Mouse (Mus musculus) kidney, embryonic 14.5 days (tissue): ENCODE results near the gene Gfi1b. TPM values are rescaled to one million over a fixed set of nuclear protein-coding genes. Genes with fewer than 3 reads are reported as not detected.

ENCODE experiments used
- ATAC-seq: fragments of 200-750 bp; cut with Nextera tagmentation; 2 replicates; pipeline ENCODE4 v1.8.0; 2017; ENCODE audit warnings: moderate number of reproducible peaks, mild to moderate bottlenecking, moderate TSS enrichment, moderate library complexity; ENCODE audit not compliant: low FRiP score, low TSS enrichment
- H3K27ac ChIP-seq: fragments of 300-500 bp; sonication (generic); 2 replicates; pipeline ENCODE4 v1.5.1; 2014; ENCODE audit warnings: low read depth, mild to moderate bottlenecking, low read length, moderate library complexity, mixed read lengths
- H3K27me3 ChIP-seq: fragments of 300-500 bp; sonication (generic); 2 replicates; pipeline ENCODE4 v1.6.1; 2014; ENCODE audit warnings: mild to moderate bottlenecking, low read length; ENCODE audit not compliant: control insufficient read depth, insufficient read depth
- H3K36me3 ChIP-seq: fragments of 300-500 bp; sonication (generic); 2 replicates; pipeline ENCODE4 v1.6.1; 2014; ENCODE audit warnings: low read length, mixed read lengths; ENCODE audit not compliant: control insufficient read depth, insufficient read depth
- H3K4me1 ChIP-seq: fragments of 300-500 bp; sonication (generic); 2 replicates; pipeline ENCODE4 v1.6.1; 2014; ENCODE audit warnings: low read length, mixed read lengths; ENCODE audit not compliant: control insufficient read depth, insufficient read depth
- H3K4me2 ChIP-seq: fragments of 300-500 bp; sonication (generic); replicated peaks from 2 replicates; pipeline ENCODE4 v1.6.1; 2014; ENCODE audit warnings: low read depth, mild to moderate bottlenecking, low read length
- H3K4me3 ChIP-seq: fragments of 300-500 bp; sonication (generic); 2 replicates; pipeline ENCODE4 v1.5.1; 2014; ENCODE audit warnings: mild to moderate bottlenecking, low read length
- H3K9ac ChIP-seq: fragments of 300-500 bp; sonication (generic); 2 replicates; pipeline ENCODE4 v1.6.1; 2014; ENCODE audit warnings: low read depth, mild to moderate bottlenecking, low read length, moderate library complexity
- H3K9me3 ChIP-seq: fragments of 300-500 bp; sonication (generic); 2 replicates; pipeline ENCODE4 v1.6.1; 2016; ENCODE audit warnings: low read length; ENCODE audit not compliant: control insufficient read depth
- WGBS: fragments of 180-500 bp; shearing (Covaris S2); extraction: QIAGEN DNeasy Blood & Tissue Kit; methylation state at CpG from one replicate; pipeline ENCODE4 v1.1.7; 2014; 5-methylcytosine and 5-hydroxymethylcytosine counted together
- polyA plus RNA-seq: library from polyadenylated mRNA; unstranded; fragments of >200 nt; fragmentation: Nextera tagmentation; extraction: Ambion mirVana; gene quantifications from 2 replicates; pipeline ENCODE4 v1.2.1, GENCODE M21; 2014

Gfi1b gene
- polyA plus RNA-seq, 1 experiment from 2014 or later, result 0.45 TPM

DNA sequence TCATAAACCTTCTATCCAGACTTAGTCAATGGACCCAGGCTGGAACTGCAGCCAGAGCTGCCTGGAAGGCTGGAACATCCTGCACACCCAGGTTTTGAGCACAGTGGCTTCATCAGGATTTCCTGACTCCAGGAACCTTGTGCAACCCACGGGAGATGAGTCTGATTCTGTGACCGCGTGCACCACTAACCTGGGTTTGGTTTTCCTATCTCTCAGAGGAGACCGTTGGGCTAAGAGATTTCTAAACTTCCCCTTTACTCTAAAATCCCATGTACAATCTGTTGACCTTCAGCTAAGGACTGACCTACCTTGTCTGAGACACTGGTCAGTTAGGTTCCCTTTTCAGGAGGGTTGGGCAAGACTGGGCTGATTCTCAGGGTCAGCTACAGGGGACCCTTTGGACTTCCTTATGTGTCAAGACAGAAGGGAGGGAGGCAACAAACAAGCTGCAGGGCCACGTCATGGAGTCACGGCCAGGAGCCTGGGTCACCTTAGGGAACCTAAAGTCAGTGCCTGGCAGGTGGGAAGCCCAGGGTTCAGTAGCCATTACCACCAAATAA lies 2.9 kb downstream of the Gfi1b start:
- H3K4me3 ChIP-seq, result no peak overlapping the region
- H3K9me3 ChIP-seq, result no peaks in the 10 kb centered on the region
- peaks cover 17% of the 10 kb centered on the region; the same call in 1 of the 2 replicates for H3K27me3 ChIP-seq
- no peak overlapping the region for H3K27ac ChIP-seq
- H3K4me2 ChIP-seq, result no peak overlapping the region
- H3K9ac ChIP-seq, result no peak overlapping the region
- H3K36me3 ChIP-seq, result no peaks in the 10 kb centered on the region
- no peak for ATAC-seq
- WGBS, result 75% methylated on average over 6 of the region's 6 CpGs
- H3K4me1 ChIP-seq, result no peaks in the 10 kb centered on the region; the same call in 1 of the 2 replicates

- H3K4me1 ChIP-seq, result no peaks in the 10 kb centered on the region; the same call in 1 of the 2 replicates
- 80% methylated on average over 8 of the region's 8 CpGs for WGBS
- no peaks in the 10 kb centered on the region for H3K9me3 ChIP-seq
- ATAC-seq, result 0 out of 2 replicates have a peak, but pooled peaks have one; percentile 42
- H3K4me3 ChIP-seq, result no peak overlapping the region
- H3K27ac ChIP-seq, result no peak overlapping the region
- no peak overlapping the region for H3K4me2 ChIP-seq
- H3K27me3 ChIP-seq, result peaks cover 17% of the 10 kb centered on the region; the same call in 1 of the 2 replicates
- no peak overlapping the region for H3K9ac ChIP-seq
- no peaks in the 10 kb centered on the region for H3K36me3 ChIP-seq
These were observed 4.0 kb downstream of the Gfi1b start for GRCm38 (mm10) chr2:28617498-28618486.

DNA sequence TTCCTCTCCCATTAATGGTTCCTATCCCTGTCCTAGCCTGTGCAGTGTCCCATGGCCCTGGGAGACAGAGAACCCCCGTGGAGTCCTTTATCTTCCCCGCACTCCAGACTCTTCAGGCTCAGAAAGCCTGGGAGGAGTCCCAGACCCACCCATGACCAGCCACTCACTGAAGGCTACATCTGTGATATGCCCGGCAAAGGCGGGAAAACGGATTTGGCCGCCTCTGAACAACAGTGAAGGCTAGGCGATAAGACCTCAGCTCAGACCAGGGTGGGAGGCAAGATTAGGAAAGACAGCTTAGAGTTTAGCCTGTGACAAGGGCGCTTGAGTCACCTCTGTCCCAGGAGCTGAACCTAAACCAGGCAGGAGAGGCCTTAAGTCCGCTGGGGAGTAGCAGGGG lies 4.9 kb downstream of the Gfi1b start:
- Histone ChIP-seq H3K36me3 (no peaks in the 10 kb centered on the region), H3K9ac (no peak overlapping the region), H3K4me2 (no peak overlapping the region), H3K9me3 (no peaks in the 10 kb centered on the region), H3K27ac (no peak overlapping the region), H3K4me1 (no peaks in the 10 kb centered on the region; the same call in 1 of the 2 replicates), H3K4me3 (no peak overlapping the region), H3K27me3 (peaks cover 11% of the 10 kb centered on the region; the same call in 1 of the 2 replicates)
- ATAC-seq, result no peak
- WGBS, result 81% methylated on average over 9 of the region's 9 CpGs

DNA sequence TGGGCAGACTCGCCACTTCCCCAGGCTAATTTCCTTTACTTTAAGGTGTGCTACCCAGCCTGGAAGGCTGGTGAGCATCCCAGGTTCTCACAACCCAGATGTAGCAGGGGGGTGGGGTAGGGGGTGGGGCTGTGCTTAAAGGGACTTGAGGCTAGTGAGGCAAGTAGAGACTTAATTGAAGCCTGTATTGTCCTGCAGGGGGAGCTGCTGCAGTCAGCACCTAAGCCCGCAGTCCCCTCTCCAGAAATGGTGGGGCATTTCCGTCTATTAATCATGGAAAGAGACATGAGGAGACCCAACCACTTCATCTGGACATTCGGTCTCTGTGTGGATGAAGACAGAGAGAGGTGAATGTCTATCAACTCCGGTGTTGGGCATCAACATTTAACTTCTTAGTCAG lies 5.4 kb downstream of the Gfi1b start:
- H3K4me1 ChIP-seq, result no peaks in the 10 kb centered on the region; the same call in 1 of the 2 replicates
- peaks cover 8% of the 10 kb centered on the region; the same call in 1 of the 2 replicates for H3K27me3 ChIP-seq
- H3K27ac ChIP-seq, result no peak overlapping the region
- WGBS, result 30% methylated on average over 5 of the region's 5 CpGs
- H3K36me3 ChIP-seq, result no peaks in the 10 kb centered on the region
- ATAC-seq, result no peak
- no peak overlapping the region for H3K4me2 ChIP-seq
- no peak overlapping the region for H3K9ac ChIP-seq
- H3K9me3 ChIP-seq, result no peaks in the 10 kb centered on the region
- no peak overlapping the region for H3K4me3 ChIP-seq

- WGBS, result 92% methylated on average over 10 of the region's 10 CpGs
- no peaks in the 10 kb centered on the region for H3K36me3 ChIP-seq
- no peaks in the 10 kb centered on the region for H3K9me3 ChIP-seq
- no peak overlapping the region for H3K27ac ChIP-seq
- no peak overlapping the region for H3K4me2 ChIP-seq
- H3K27me3 ChIP-seq, result no peaks in the 10 kb centered on the region
- H3K4me3 ChIP-seq, result no peak overlapping the region
- H3K4me1 ChIP-seq, result peaks cover 3% of the 10 kb centered on the region; the same call in 1 of the 2 replicates
- H3K9ac ChIP-seq, result no peak overlapping the region
- no peak for ATAC-seq
These were observed 8.2 kb downstream of the Gfi1b start for GRCm38 (mm10) chr2:28613599-28613998.

GRCm38 (mm10) chr2:28612436-28613063 lies 9.2 kb downstream of the Gfi1b start:
- Histone ChIP-seq H3K27me3 (no peaks in the 10 kb centered on the region), H3K9ac (no peak overlapping the region), H3K4me3 (no peak overlapping the region), H3K4me1 (0 out of 2 replicates have a peak, but pooled peaks cover 3% of the 10 kb centered on the region), H3K36me3 (no peaks in the 10 kb centered on the region), H3K4me2 (no peak overlapping the region), H3K27ac (no peak overlapping the region), H3K9me3 (no peaks in the 10 kb centered on the region)
- no peak for ATAC-seq
- WGBS, result 68% methylated on average over 10 of the region's 10 CpGs

- no peak for ATAC-seq
- WGBS, result 76% methylated on average over 17 of the region's 17 CpGs
- no peaks in the 10 kb centered on the region for H3K27me3 ChIP-seq
- no peak overlapping the region for H3K27ac ChIP-seq
- 0 out of 2 replicates have a peak, but pooled peaks cover 6% of the 10 kb centered on the region for H3K4me1 ChIP-seq
- H3K9me3 ChIP-seq, result no peaks in the 10 kb centered on the region
- H3K9ac ChIP-seq, result no peak overlapping the region
- no peak overlapping the region for H3K4me3 ChIP-seq
- no peaks in the 10 kb centered on the region for H3K36me3 ChIP-seq
- no peak overlapping the region for H3K4me2 ChIP-seq
These were observed 10.4 kb downstream of the Gfi1b start for GRCm38 (mm10) chr2:28611407-28611787.

GRCm38 (mm10) chr2:28610716-28611406 lies 10.9 kb downstream of the Gfi1b start:
- no peak for ATAC-seq
- H3K27ac ChIP-seq, result no peak overlapping the region
- no peak overlapping the region for H3K4me3 ChIP-seq
- H3K9me3 ChIP-seq, result no peaks in the 10 kb centered on the region
- 76% methylated on average over 12 of the region's 12 CpGs for WGBS
- no peak overlapping the region for H3K4me2 ChIP-seq
- no peaks in the 10 kb centered on the region for H3K27me3 ChIP-seq
- H3K9ac ChIP-seq, result no peak overlapping the region
- H3K4me1 ChIP-seq, result peaks cover 10% of the 10 kb centered on the region; the same call in 1 of the 2 replicates
- H3K36me3 ChIP-seq, result no peaks in the 10 kb centered on the region
